Mouse (Mus musculus) forebrain, embryonic 16.5 days (tissue): ENCODE data around the gene Deaf1. TPM values are rescaled to one million over a fixed set of nuclear protein-coding genes. Genes with fewer than 3 reads are reported as not detected.
"Not testable (repeated sequence)": the region's sequence is repeated elsewhere in the genome, so short reads cannot be mapped to it uniquely, and the experiment has no call there.

Experiments
- ATAC-seq: fragments of 200-750 bp; cut with Nextera tagmentation; 2 replicates; pipeline ENCODE4 v1.8.0; 2017; ENCODE audit warnings: mild to moderate bottlenecking, moderate library complexity
- H3K27ac ChIP-seq: fragments of 300-500 bp; sonication (generic); 2 replicates; pipeline ENCODE4 v1.5.1; 2014; ENCODE audit warnings: low read length, control low read depth
- H3K27me3 ChIP-seq: fragments of 300-500 bp; sonication (generic); replicated peaks from 2 replicates; pipeline ENCODE4 v1.6.1; 2014; ENCODE audit warnings: low read length; ENCODE audit not compliant: control insufficient read depth, insufficient read depth
- H3K36me3 ChIP-seq: fragments of 300-500 bp; sonication (generic); 2 replicates; pipeline ENCODE4 v1.6.1; 2014; ENCODE audit not compliant: control insufficient read depth, insufficient read depth
- H3K4me1 ChIP-seq: fragments of 300-500 bp; sonication (generic); replicated peaks from 2 replicates; pipeline ENCODE4 v1.6.1; 2014; ENCODE audit warnings: low read length; ENCODE audit not compliant: control insufficient read depth, insufficient read depth
- H3K4me2 ChIP-seq: fragments of 300-500 bp; sonication (generic); 2 replicates; pipeline ENCODE4 v1.6.1; 2014; ENCODE audit warnings: mild to moderate bottlenecking, low read length, control low read depth
- H3K4me3 ChIP-seq: fragments of 300-500 bp; sonication (generic); replicated peaks from 2 replicates; pipeline ENCODE4 v1.5.1; 2014; ENCODE audit warnings: mild to moderate bottlenecking, low read length, control low read depth
- H3K9ac ChIP-seq: fragments of 300-500 bp; sonication (generic); replicated peaks from 2 replicates; pipeline ENCODE4 v1.6.1; 2014; ENCODE audit warnings: low read depth, low read length, control low read depth
- H3K9me3 ChIP-seq: fragments of 300-500 bp; sonication (generic); 2 replicates; pipeline ENCODE4 v1.6.1; 2016; ENCODE audit warnings: low read length; ENCODE audit not compliant: control insufficient read depth
- WGBS: fragments of 180-500 bp; shearing (Covaris S2); extraction: QIAGEN DNeasy Blood & Tissue Kit; methylation state at CpG from one replicate; pipeline ENCODE4 v1.1.7; 2014; 5-methylcytosine and 5-hydroxymethylcytosine counted together
- polyA plus RNA-seq: library from polyadenylated mRNA; unstranded; fragments of >200 nt; fragmentation: Nextera tagmentation; extraction: Ambion mirVana; gene quantifications from 2 replicates; pipeline ENCODE4 v1.2.1, GENCODE M21; 2015

Gene Deaf1
- polyA plus RNA-seq, 1 experiment from 2014 or later = 164 TPM

- ATAC-seq = no peak
- Histone ChIP-seq H3K9me3 (no peaks in the 10 kb centered on the region), H3K36me3 (peaks cover 44% of the 10 kb centered on the region), H3K4me2 (no peak overlapping the region), H3K9ac (no peak overlapping the region), H3K27ac (no peak overlapping the region), H3K27me3 (no peaks in the 10 kb centered on the region), H3K4me1 (peaks cover 5% of the 10 kb centered on the region), H3K4me3 (no peak overlapping the region)
- 90% methylated on average over 3 of the region's 3 CpGs for WGBS
These were observed 66.0 kb downstream of the Deaf1 start for GRCm38 (mm10) chr7:141261480-141261879.

- no peak overlapping the region for H3K9ac ChIP-seq
- WGBS = 94% methylated on average over 10 of the region's 10 CpGs
- H3K4me3 ChIP-seq = no peak overlapping the region
- H3K27me3 ChIP-seq = no peaks in the 10 kb centered on the region
- no peaks in the 10 kb centered on the region for H3K4me1 ChIP-seq
- no peaks in the 10 kb centered on the region for H3K9me3 ChIP-seq
- H3K27ac ChIP-seq = no peak overlapping the region
- H3K4me2 ChIP-seq = no peak overlapping the region
- ATAC-seq = no peak
- peaks cover 35% of the 10 kb centered on the region for H3K36me3 ChIP-seq
These were observed 71.3 kb downstream of the Deaf1 start for GRCm38 (mm10) chr7:141256159-141256558.

- H3K27ac ChIP-seq = not testable (repeated sequence)
- WGBS = 88% methylated on average over 4 of the region's 4 CpGs
These were observed 77.0 kb downstream of the Deaf1 start for GRCm38 (mm10) chr7:141250486-141250885.

More at GRCm38 (mm10) chr7:141250486-141250885, 77.0 kb downstream of the Deaf1 start:
- not testable (repeated sequence) for H3K4me3 ChIP-seq, ATAC-seq, H3K27me3 ChIP-seq, H3K9me3 ChIP-seq, H3K4me2 ChIP-seq, H3K9ac ChIP-seq, H3K4me1 ChIP-seq
- peaks cover 42% of the 10 kb centered on the region for H3K36me3 ChIP-seq

Other genes with a start within 250 kb of the Deaf1 start
- 0.17 TPM in 1 of 2 replicates, not detected in the other for gene Pkp3, start 249.5 kb downstream of the Deaf1 start, polyA plus RNA-seq
- gene Sigirr, start 227.1 kb downstream of the Deaf1 start, polyA plus RNA-seq = 2.1 TPM in 2 replicates
- 0.21 and 0.22 TPM in 2 replicates for gene Ano9, start 209.9 kb downstream of the Deaf1 start, polyA plus RNA-seq
- 74.9 and 78.9 TPM in 2 replicates for gene Ptdss2, start 205.3 kb downstream of the Deaf1 start, polyA plus RNA-seq
- 41.0 and 45.7 TPM in 2 replicates for gene Rnh1, start 154.8 kb downstream of the Deaf1 start, polyA plus RNA-seq
- 105 and 113 TPM in 2 replicates for gene Hras, start 133.7 kb downstream of the Deaf1 start, polyA plus RNA-seq
- 10.0 and 13.9 TPM in 2 replicates for gene Lrrc56, start 133.5 kb downstream of the Deaf1 start, polyA plus RNA-seq
- gene Lmntd2, start 113.6 kb downstream of the Deaf1 start, polyA plus RNA-seq = 0.76 and 1.2 TPM in 2 replicates
- 22.9 and 23.6 TPM in 2 replicates for gene Rassf7, start 111.8 kb downstream of the Deaf1 start, polyA plus RNA-seq
- 90.2 and 96.1 TPM in 2 replicates for gene Phrf1, start 98.9 kb downstream of the Deaf1 start, polyA plus RNA-seq
- gene Irf7, start 61.2 kb downstream of the Deaf1 start, polyA plus RNA-seq = 0.76 and 1.9 TPM in 2 replicates
- gene Cdhr5, start 50.9 kb downstream of the Deaf1 start, polyA plus RNA-seq = not detected in 2 replicates
- 0.55 and 2.0 TPM in 2 replicates for gene Sct, start 48.6 kb downstream of the Deaf1 start, polyA plus RNA-seq
- 0.47 and 0.52 TPM in 2 replicates for gene Drd4, start 35.7 kb downstream of the Deaf1 start, polyA plus RNA-seq
- 53.6 and 62.2 TPM in 2 replicates for gene Tmem80, start within 50 bp of the Deaf1 start, polyA plus RNA-seq
- gene Eps8l2, start 11.2 kb upstream of the Deaf1 start, polyA plus RNA-seq = 0.67 and 0.93 TPM in 2 replicates
- gene Taldo1, start 64.5 kb upstream of the Deaf1 start, polyA plus RNA-seq = 342 and 375 TPM in 2 replicates
- gene Gatd1, start 86.4 kb upstream of the Deaf1 start, polyA plus RNA-seq = 56.4 and 65.9 TPM in 2 replicates
- 52.4 and 70.3 TPM in 2 replicates for gene Cend1, start 101.8 kb upstream of the Deaf1 start, polyA plus RNA-seq
- gene Slc25a22, start 110.2 kb upstream of the Deaf1 start, polyA plus RNA-seq = 88.4 and 111 TPM in 2 replicates
- gene Pidd1, start 116.3 kb upstream of the Deaf1 start, polyA plus RNA-seq = 7.9 and 9.9 TPM in 2 replicates
- 684 and 749 TPM in 2 replicates for gene Rplp2, start 119.7 kb upstream of the Deaf1 start, polyA plus RNA-seq
- 20.5 and 23.2 TPM in 2 replicates for gene Pnpla2, start 127.5 kb upstream of the Deaf1 start, polyA plus RNA-seq
- 5.2 and 5.3 TPM in 2 replicates for gene Cracr2b, start 133.4 kb upstream of the Deaf1 start, polyA plus RNA-seq
- 20.8 TPM in 2 replicates for gene Cd151, start 139.7 kb upstream of the Deaf1 start, polyA plus RNA-seq
- gene Polr2l, start 147.4 kb upstream of the Deaf1 start, polyA plus RNA-seq = 60.7 and 61.9 TPM in 2 replicates
- gene Tspan4, start 147.6 kb upstream of the Deaf1 start, polyA plus RNA-seq = 29.8 and 31.8 TPM in 2 replicates
- gene Chid1, start 212.2 kb upstream of the Deaf1 start, polyA plus RNA-seq = 31.2 and 35.6 TPM in 2 replicates
- gene Ap2a2, start 234.5 kb upstream of the Deaf1 start, polyA plus RNA-seq = 123 TPM in 2 replicates